Mouse (Mus musculus): ENCODE measurements around the gene Cacna1g. TPM values are rescaled to one million over a fixed set of nuclear protein-coding genes. Genes with fewer than 3 reads are reported as not detected.

Gene Cacna1g
- total and polyA plus RNA-seq, 3 experiments, result 1.7 to 3.7 (median 2.4) TPM

- H3K4me3 ChIP-seq (replicated peaks in 1 of 3; ENCODE audit: low read depth in 2 of 3, low read length in 2 of 3, poor library complexity in 1 of 3), result no peak overlapping the region
- peaks cover 3% of the 10 kb centered on the region for H3K27me3 ChIP-seq (replicated peaks)
- TF ChIP-seq USF1 (IDR thresholded peaks at IDR 0.05; ENCODE audit: low read depth, low read length), result no peak
- no peak for TF ChIP-seq IRF4 (IDR thresholded peaks at IDR 0.05; ENCODE audit: low read depth, low read length)
- no peak for TF ChIP-seq MAFK (IDR thresholded peaks at IDR 0.05; ENCODE audit: insufficient replicate concordance, low read length)
- H3K4me2 ChIP-seq (ENCODE audit: insufficient read depth, low read depth, poor library complexity, severe bottlenecking), result no peak overlapping the region
- H3K27ac ChIP-seq (ENCODE audit: insufficient read depth, low read depth), result no peak overlapping the region
- peaks cover 4% of the 10 kb centered on the region for H3K9me3 ChIP-seq (replicated peaks; ENCODE audit: low read length)
- H3K36me3 ChIP-seq (replicated peaks in 1 of 2; ENCODE audit: control insufficient read depth in 1 of 2, insufficient read depth in 1 of 2, low read length in 1 of 2), result no peaks in the 10 kb centered on the region
- no peak overlapping the region for H3K9ac ChIP-seq (ENCODE audit: insufficient read depth, low read depth)
- H3K4me1 ChIP-seq (ENCODE audit: control insufficient read depth in 1 of 2, insufficient read depth in 2 of 2), result peaks cover 12 to 27% of the 10 kb centered on the region in 2 experiments
- H3K79me2 ChIP-seq (replicated peaks; ENCODE audit: control insufficient read depth, extremely low read depth, insufficient read depth, poor library complexity, severe bottlenecking), result no peaks in the 10 kb centered on the region
- dilution Hi-C loops (cut with MboI; ENCODE audit: extremely low pct_ligation_motif_present, extremely low pct_unique_long_range_greater_than_20kb, low sequenced_read_pairs), result no loop called here
- DNase-seq (ENCODE audit: extremely low read depth), result no peak
- in situ Hi-C loops (cut with MboI; ENCODE audit: low pct_ligation_motif_present, low pct_unique_long_range_greater_than_20kb, low sequenced_read_pairs), result no loop called here
These were observed 111.9 kb downstream of the Cacna1g start for GRCm38 (mm10) chr11:94362101-94362500.

- in situ Hi-C loops (cut with MboI; ENCODE audit: low pct_ligation_motif_present, low pct_unique_long_range_greater_than_20kb, low sequenced_read_pairs) (no loop called here), dilution Hi-C loops (cut with MboI; ENCODE audit: extremely low pct_ligation_motif_present, extremely low pct_unique_long_range_greater_than_20kb, low sequenced_read_pairs) (no loop called here)
- no peak for TF ChIP-seq MAFK (IDR thresholded peaks at IDR 0.05; ENCODE audit: insufficient replicate concordance, low read length)
- TF ChIP-seq GABPA (IDR thresholded peaks at IDR 0.05; ENCODE audit: insufficient replicate concordance, low read depth, low read length), result no peak
- TF ChIP-seq NELFE (IDR thresholded peaks at IDR 0.05; ENCODE audit: low read depth, low read length), result no peak
- TF ChIP-seq MYC (IDR thresholded peaks at IDR 0.05; ENCODE audit: low read depth, low read length), result no peak
- TF ChIP-seq BHLHE40 (IDR thresholded peaks at IDR 0.05; ENCODE audit: low read depth, low read length), result no peak
- TF ChIP-seq MAX (IDR thresholded peaks at IDR 0.05; ENCODE audit: low read length), result no peak
- no peak for TF ChIP-seq RCOR1 (conservative IDR thresholded peaks at IDR 0.05; ENCODE audit: low read depth, low read length)
- no peak for TF ChIP-seq USF1 (IDR thresholded peaks at IDR 0.05; ENCODE audit: low read depth, low read length)
- TF ChIP-seq MXI1 (IDR thresholded peaks at IDR 0.05; ENCODE audit: low read depth, low read length), result no peak
- no peak for TF ChIP-seq RAD21 (IDR thresholded peaks at IDR 0.05; ENCODE audit: low read depth, low read length)
- no peak for TF ChIP-seq ZKSCAN1 (IDR thresholded peaks at IDR 0.05; ENCODE audit: borderline replicate concordance, low read depth, low read length)
- no peak for TF ChIP-seq CHD2 (IDR thresholded peaks at IDR 0.05; ENCODE audit: low read length)
- TF ChIP-seq PAX5 (IDR thresholded peaks at IDR 0.05; ENCODE audit: low read length), result no peak
- TF ChIP-seq HCFC1 (IDR thresholded peaks at IDR 0.05; ENCODE audit: low read depth, low read length), result no peak
- TF ChIP-seq ZMIZ1 (IDR thresholded peaks at IDR 0.05; ENCODE audit: low read depth, low read length), result no peak
- TF ChIP-seq MEF2A (IDR thresholded peaks at IDR 0.05; ENCODE audit: borderline replicate concordance, low read depth, low read length), result no peak
- no peak for TF ChIP-seq ZNF384 (IDR thresholded peaks at IDR 0.05; ENCODE audit: low read depth, low read length)
- TF ChIP-seq CHD1 (IDR thresholded peaks at IDR 0.05; ENCODE audit: low read depth, low read length), result no peak
- TF ChIP-seq USF2 (conservative IDR thresholded peaks at IDR 0.05; ENCODE audit: low read depth, low read length), result no peak
- no peak for TF ChIP-seq TBP (conservative IDR thresholded peaks at IDR 0.05; ENCODE audit: low read depth, low read length)
- Histone ChIP-seq H3K9ac (ENCODE audit: insufficient read depth, low read depth) (no peak overlapping the region), H3K9me3 (replicated peaks; ENCODE audit: low read length) (peaks cover 4% of the 10 kb centered on the region), H3K79me2 (replicated peaks; ENCODE audit: control insufficient read depth, extremely low read depth, insufficient read depth, poor library complexity, severe bottlenecking) (no peaks in the 10 kb centered on the region), H3K27ac (ENCODE audit: insufficient read depth, low read depth) (no peak overlapping the region), H3K36me3 (replicated peaks in 1 of 2; ENCODE audit: control insufficient read depth in 1 of 2, insufficient read depth in 1 of 2, low read length in 1 of 2) (no peaks in the 10 kb centered on the region), H3K4me2 (ENCODE audit: insufficient read depth, low read depth, poor library complexity, severe bottlenecking) (no peak overlapping the region), H3K4me1 (ENCODE audit: control insufficient read depth in 1 of 2, insufficient read depth in 2 of 2) (peaks cover 16 to 34% of the 10 kb centered on the region in 2 experiments), H3K27me3 (replicated peaks) (peaks cover 3% of the 10 kb centered on the region), H3K4me3 (replicated peaks in 1 of 3; ENCODE audit: low read depth in 2 of 3, low read length in 2 of 3, poor library complexity in 1 of 3) (no peak overlapping the region)
- no peak for DNase-seq (ENCODE audit: extremely low read depth)
These were observed 112.7 kb downstream of the Cacna1g start for GRCm38 (mm10) chr11:94361166-94361870.
